Mouse (Mus musculus): ENCODE results near the gene Lsr. TPM values are rescaled to one million over a fixed set of nuclear protein-coding genes. Genes with fewer than 3 reads are reported as not detected.
A peak's percentile ranks its signal among the peaks of the same experiment; 100 is the strongest.

Lsr gene
- total RNA-seq, 2 experiments from 2014 or later: 10.1 to 10.2 TPM

DNA sequence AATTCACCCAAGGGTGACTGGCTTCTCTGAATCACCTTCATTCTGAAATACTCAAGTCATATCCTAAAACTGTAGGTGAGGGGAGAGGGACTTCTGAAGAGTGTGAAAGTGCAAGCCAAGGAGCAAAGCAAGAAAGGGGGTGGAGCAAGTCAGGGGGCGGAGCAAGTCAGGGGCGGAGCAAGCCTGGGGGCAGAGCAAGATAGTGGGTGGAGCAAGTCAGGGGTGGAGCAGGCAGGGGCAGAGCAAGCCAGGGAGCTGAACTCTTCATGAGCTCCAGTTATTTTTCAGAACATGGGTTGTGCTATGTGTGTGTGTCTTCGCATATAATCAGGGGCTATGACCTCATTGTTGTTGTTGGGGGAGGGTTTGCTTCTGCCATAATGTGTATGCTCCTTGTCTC is 53.0 kb downstream of the Lsr start:
- Histone ChIP-seq H3K27ac (no peak overlapping the region), H3K4me3 (no peak overlapping the region)
- no peak for TF ChIP-seq CTCF (IDR thresholded peaks at IDR 0.05)
- intact Hi-C loops (cut with DNase I): no loop called here
- no peak for DNase-seq (ENCODE audit: extremely low spot score in 1 of 2, low spot score in 2 of 2)

DNA sequence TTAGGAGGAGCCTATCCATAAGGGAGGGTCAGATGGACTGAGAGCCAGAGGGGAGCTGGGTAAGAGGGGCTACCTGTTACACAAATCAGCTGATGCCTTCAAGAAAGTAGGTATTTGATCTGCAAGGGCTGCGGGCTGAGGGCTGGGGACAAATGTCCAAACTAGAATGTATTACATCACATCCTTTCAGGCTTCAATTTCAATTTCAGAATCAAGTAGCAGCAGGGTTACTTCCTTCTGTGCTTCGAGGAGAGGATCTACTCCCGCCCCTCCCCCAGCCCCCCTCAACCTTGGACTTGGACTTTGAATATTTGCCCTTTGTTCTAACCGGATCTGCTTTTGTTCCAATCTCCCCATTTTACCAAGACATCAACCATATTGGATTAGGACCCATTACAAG is 56.0 kb downstream of the Lsr start:
- intact Hi-C loops (cut with DNase I): no loop called here
- no peak for DNase-seq (ENCODE audit: extremely low spot score in 1 of 2, low spot score in 2 of 2)
- no peak for TF ChIP-seq CTCF (IDR thresholded peaks at IDR 0.05)
- peak overlapping the region; percentile 54 for H3K27ac ChIP-seq
- 0 out of 2 replicates have a peak overlapping the region, but pooled peaks have one; percentile 2 for H3K4me3 ChIP-seq

DNA sequence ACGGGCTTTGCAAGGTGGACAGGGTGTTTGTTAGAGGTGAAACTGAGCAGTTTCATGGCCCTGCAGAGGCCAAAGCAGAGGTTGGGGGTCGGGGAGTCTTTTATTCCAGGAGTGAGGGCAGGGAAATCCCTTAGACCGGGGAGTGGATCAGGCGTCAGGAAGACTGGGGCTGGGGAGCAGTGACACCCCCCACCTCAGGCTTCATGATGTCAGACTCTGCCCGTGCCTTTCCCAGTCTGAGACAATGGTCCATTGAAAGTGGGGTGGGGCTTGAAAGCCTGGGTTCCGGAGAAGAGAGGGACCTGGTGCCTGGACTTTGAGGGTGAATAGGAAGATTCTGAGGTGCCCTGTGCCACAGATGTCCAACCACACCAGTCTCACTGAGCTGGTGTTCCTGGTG is 56.6 kb downstream of the Lsr start:
- 0 out of 2 replicates have a peak overlapping the region, but pooled peaks have one; percentile 2 for H3K4me3 ChIP-seq

DNA sequence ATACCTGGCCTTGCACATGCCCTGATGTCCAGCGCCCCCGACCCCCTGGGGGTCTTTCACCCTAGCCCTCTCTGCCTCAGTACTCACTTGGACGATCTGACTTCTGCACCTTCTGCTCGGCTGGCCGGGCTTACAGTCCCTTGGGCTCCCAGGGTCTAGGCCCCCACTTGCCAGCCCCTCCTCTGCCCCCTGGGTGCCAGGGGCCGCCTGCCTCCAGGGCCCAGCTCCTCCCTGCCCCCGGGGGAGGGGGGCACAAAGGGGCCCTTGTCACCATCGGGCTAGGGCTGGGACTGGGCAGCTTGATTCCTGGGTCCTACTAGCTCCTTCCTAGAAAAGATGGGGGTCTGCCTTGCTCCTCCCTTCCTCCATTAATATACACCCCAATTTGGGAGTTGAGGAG is 58.5 kb downstream of the Lsr start, which contains the start of gene Mag:
TSS of gene Mag (minus strand) at position 142 of the 400 bp plus-strand sequence.
- intact Hi-C loops (cut with DNase I): no loop called here
- DNase-seq (ENCODE audit: extremely low spot score in 1 of 2, low spot score in 2 of 2): peak in 1 of 2 experiments; percentile 39
- H3K4me3 ChIP-seq: peak within 1 kb of the TSS; percentile 13
- peak within 1 kb of the TSS; percentile 56; the same call in 1 of the 2 replicates for H3K27ac ChIP-seq
- TF ChIP-seq CTCF (IDR thresholded peaks at IDR 0.05): no peak

More for the DNA sequence above, 56.6 kb downstream of the Lsr start:
- peak overlapping the region; percentile 61 for H3K27ac ChIP-seq
- intact Hi-C loops (cut with DNase I): no loop called here
- TF ChIP-seq CTCF (IDR thresholded peaks at IDR 0.05): no peak
- no peak for DNase-seq (ENCODE audit: extremely low spot score in 1 of 2, low spot score in 2 of 2)

DNA sequence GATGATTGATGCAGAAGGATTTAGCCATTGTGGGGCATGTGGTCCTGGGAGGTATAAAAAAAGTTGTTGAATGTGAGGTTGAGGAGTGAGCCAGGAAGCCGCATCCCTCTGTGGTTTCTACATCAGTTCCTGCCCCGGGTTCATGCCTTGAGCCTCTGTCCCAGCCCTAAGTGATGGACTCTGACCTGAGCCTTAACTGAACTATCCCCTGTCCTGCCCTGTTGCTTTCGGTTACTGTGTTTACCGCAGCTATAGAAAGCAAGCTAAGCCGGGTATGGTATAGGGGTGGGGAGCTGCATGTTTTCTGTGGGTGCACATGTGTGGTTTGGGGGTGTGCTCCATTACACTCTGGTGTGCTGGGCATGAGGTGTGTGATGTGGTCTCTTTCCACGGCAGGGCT is 63.5 kb downstream of the Lsr start:
- no peak overlapping the region for H3K4me3 ChIP-seq
- TF ChIP-seq CTCF (IDR thresholded peaks at IDR 0.05): no peak
- DNase-seq (ENCODE audit: extremely low spot score in 1 of 2, low spot score in 2 of 2): no peak
- H3K27ac ChIP-seq: no peak overlapping the region
- intact Hi-C loops (cut with DNase I): no loop called here

DNA sequence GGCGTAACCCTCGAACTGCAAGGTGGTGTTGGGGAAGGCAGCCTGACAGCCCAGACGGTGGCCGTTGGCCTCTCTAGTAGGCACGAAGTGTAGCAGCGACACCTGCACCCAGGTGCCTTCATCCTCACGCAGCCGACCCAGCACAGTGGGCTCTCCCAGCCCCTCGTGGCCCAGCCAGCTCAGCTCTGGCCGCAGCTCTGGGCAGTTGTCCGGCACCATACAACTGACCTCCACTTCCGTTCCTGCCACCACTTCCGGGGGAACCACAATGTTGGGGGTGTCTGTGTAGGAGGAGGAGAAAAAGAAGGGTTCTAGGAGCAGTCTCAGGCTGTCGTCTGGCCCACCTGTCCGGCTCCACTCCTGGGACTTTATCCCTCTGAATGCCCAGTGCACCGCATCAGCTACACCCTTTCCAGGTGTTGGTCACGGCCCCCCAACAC is 64.3 kb downstream of the Lsr start:
- Histone ChIP-seq H3K4me3 (no peak overlapping the region), H3K27ac (no peak overlapping the region)
- no peak for TF ChIP-seq CTCF (IDR thresholded peaks at IDR 0.05)
- no peak for DNase-seq (ENCODE audit: extremely low spot score in 1 of 2, low spot score in 2 of 2)
- intact Hi-C loops (cut with DNase I): no loop called here

DNA sequence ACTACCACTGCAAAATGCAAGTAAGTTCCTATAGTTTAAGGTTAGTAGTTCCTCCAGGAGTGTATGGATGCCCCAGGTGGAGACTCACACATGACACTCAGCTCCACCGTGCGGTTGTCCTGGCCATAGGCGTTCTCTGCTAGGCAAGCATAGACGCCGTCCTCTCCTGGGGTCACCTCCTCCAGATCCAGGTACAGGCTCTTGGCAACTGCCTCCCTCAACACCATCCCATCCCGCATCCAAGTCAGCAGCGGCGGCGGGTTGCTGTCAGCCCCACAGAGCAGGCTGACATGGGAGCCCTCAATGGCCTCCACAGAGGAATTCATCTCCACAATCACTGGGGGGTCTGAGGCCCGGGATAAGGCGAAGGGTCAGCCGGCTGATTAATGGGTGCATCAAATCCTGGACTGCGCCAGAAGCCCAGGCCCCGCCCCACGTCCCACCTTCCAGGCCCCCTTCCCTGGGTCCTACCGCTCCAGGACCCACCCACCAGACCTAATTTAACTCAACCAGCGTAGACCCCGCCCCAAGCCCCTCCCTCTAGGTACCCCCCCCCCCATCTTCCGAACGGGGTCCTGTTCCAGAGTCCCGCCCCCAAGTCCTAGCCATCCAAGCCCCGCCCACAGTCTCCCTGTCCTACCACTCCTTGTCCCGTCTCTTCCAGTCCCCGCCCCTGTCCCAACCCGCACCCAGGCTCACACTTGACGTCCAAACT is 64.8 kb downstream of the Lsr start:
- Histone ChIP-seq H3K27ac (no peak overlapping the region), H3K4me3 (no peak overlapping the region)
- intact Hi-C loops (cut with DNase I): no loop called here
- DNase-seq (ENCODE audit: extremely low spot score in 1 of 2, low spot score in 2 of 2): no peak
- TF ChIP-seq CTCF (IDR thresholded peaks at IDR 0.05): no peak

Other genes with a start within 250 kb of the Lsr start
- gene Tmem147, start 243.9 kb downstream of the Lsr start, total RNA-seq (2021): 100 to 1,000 TPM; 119 to 127 TPM
- gene Gapdhs, start 229.8 kb downstream of the Lsr start, total RNA-seq (2021): not detected
- gene Sbsn, start 222.0 kb downstream of the Lsr start, total RNA-seq (2021): 1 to 10 TPM; 7.8 to 8.7 TPM
- 1 to 10 TPM; 1.9 to 2.1 TPM for gene Dmkn, start 209.7 kb downstream of the Lsr start, total RNA-seq (2021)
- not detected for gene Krtdap, start 185.6 kb downstream of the Lsr start, total RNA-seq (2021)
- gene Ffar2, start 149.7 kb downstream of the Lsr start, total RNA-seq (2021): not detected
- gene Ffar3, start 117.3 kb downstream of the Lsr start, total RNA-seq (2021): not detected
- gene Ffar1, start 111.9 kb downstream of the Lsr start, total RNA-seq (2021): not detected
- not detected for gene Cd22, start 93.1 kb downstream of the Lsr start, total RNA-seq (2021)
- gene Mag, start 58.6 kb downstream of the Lsr start, total RNA-seq (2021): 10 to 100 TPM; 91.1 to 93.1 TPM
- gene Hamp2, start 48.8 kb downstream of the Lsr start, total RNA-seq (2021): not detected
- gene Hamp, start 29.4 kb downstream of the Lsr start, total RNA-seq (2021): not detected
- 100 to 1,000 TPM; 131 to 134 TPM for gene Usf2, start 16.7 kb downstream of the Lsr start, total RNA-seq (2021)
- gene Fam187b, start 326 bp upstream of the Lsr start, total RNA-seq (2021): under 1 TPM; 0.23 to 0.38 TPM
- gene Fxyd5, start 69.0 kb upstream of the Lsr start, total RNA-seq (2021): 10 to 100 TPM; 34.1 to 39.0 TPM
- 100 to 1,000 TPM; 174 to 184 TPM for gene Fxyd7, start 78.0 kb upstream of the Lsr start, total RNA-seq (2021)
- gene Fxyd1, start 83.7 kb upstream of the Lsr start, total RNA-seq (2021): 10 to 100 TPM; 72.8 to 79.1 TPM
- 10 to 100 TPM; 28.9 to 34.1 TPM for gene Lgi4, start 85.9 kb upstream of the Lsr start, total RNA-seq (2021)
- not detected for gene Fxyd3, start 103.2 kb upstream of the Lsr start, total RNA-seq (2021)
- 1 to 10 TPM; 2.5 to 8.3 TPM for gene Hpn, start 141.8 kb upstream of the Lsr start, total RNA-seq (2021)
- gene Scn1b, start 153.5 kb upstream of the Lsr start, total RNA-seq (2021): 100 to 1,000 TPM; 737 to 759 TPM
- 100 to 1,000 TPM; 107 to 118 TPM for gene Gramd1a, start 182.4 kb upstream of the Lsr start, total RNA-seq (2021)